Mouse (Mus musculus) layer of hippocampus, postnatal 36 days (tissue): ENCODE data around the gene Zfp592. TPM values are rescaled to one million over a fixed set of nuclear protein-coding genes. Genes with fewer than 3 reads are reported as not detected.
A peak's percentile ranks its signal among the peaks of the same experiment; 100 is the strongest.
"Not testable (repeated sequence)": the region's sequence is repeated elsewhere in the genome, so short reads cannot be mapped to it uniquely, and the experiment has no call there.

ENCODE experiments used
- DNase-seq, 2 experiments: peaks; one replicate each; pipeline ENCODE4 v3.0.0; 2022
- total RNA-seq, 2 experiments: library from RNA; stranded (reverse); gene quantifications; 2 replicates each; pipeline ENCODE4 v1.2.3; 2021

Gene Zfp592
- total RNA-seq = 10 to 100 TPM; 19.3 to 26.4 TPM

DNA sequence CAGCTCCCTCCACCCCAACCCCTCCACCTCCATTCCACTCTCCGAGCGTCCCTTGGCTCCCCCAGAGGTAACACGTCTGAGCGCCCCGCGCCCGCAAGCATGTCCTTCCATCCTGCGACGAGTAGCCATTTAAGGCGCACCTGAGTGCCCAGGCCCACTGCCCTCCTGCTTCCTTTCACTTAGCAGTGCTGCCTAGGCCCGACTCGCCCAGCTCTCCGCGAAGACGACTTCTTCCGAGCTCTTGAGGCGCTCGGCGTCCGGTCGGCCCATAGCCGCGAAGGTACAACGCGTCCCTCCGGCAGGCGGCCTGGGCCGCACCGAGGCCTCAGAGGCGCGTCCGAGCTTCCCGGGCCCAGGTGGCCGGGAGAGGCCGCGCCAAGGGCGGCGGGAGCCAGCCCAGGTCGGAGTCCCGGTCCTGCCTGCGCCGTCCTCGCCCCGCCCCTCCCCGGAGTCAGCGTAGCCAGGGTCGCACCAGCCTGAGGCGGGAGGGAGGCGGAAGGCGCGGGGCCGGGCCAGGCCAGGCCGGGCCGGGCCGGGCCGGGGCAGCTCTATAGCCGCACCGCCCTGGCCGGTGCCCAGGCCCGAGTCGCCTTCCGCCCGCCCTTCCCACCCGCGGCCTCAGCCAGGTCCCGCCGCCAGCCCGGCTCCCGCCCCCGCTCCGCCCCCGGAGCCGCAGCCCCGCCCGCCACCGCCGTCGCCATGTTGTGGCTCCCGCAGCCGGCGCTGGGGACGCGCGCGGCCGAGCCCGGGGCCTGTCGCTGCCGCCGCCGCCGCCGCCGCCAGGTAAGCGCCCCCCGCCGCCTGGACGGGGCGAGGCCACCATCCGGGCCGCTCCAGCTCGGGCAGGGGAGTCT lies at the start of gene Zfp592:
Gene Zfp592 (plus strand): TSS at position 702 of the 854 bp plus-strand sequence.
- peak; percentile 72 to 82 for DNase-seq

DNA sequence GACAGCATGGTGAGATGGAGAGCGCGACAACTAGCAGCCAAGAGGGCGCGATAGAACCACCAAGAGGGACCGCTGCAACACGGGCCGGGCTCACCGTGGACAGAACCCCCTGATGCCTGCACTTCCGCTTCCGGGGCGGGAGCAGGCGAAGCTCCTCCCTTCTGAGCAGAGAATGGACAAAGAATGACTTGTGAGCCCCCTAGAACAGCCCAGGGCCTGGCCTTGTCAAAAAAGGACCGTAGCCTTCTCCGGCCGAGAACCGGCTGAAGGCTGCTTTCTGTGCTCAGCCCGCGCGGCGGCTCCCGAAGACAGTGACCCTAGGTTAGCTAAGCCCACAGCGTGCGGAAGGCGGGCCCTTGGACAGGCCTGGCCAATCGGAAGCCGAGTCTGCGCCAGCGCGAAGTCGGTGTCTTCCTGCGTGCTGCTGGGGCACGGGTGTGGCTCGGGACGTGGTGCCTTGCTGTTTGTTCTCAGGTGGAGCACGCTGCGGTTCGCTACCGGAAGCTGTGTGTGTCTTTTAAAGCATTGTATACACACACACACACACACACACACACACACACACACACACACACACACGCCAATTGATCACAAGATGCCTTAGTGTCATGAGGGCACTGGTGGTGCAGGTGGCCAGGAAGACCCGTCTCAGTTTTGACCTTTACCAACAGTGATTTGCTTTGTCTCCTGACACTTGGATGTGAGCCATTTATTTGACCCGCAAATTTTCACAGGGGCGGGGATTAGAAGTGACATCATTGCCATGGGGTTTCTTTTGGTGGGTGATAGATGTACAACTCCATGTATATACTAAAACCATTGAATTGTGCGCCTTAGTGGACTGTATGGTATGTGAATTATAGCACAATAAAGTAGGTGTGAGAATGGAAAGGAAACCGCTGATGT lies 45.8 kb upstream of the Zfp592 start, which contains the start of gene Sec11a:
Gene Sec11a (minus strand): TSS at position 336 of the 906 bp plus-strand sequence.
- peak; percentile 95 for DNase-seq

DNA sequence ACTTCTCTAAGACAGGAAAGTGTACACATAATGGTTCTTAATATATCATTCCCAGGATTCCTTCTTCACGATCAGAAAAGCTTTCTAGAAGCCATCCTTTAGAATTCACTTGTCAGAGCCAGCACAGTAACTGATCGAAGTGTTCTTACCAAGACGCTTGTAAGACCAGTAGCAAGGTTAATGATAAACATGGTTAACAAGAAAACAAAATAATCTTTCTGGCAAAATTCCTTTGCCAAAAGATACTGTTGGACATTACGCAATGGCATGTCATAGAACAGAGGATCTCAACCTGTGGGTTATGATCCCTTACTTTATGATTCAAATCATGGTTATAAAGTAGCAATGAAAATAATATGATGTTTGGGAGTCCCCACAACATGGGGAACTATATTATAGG lies 42.0 kb upstream of the Zfp592 start:
- no peak for DNase-seq

DNA sequence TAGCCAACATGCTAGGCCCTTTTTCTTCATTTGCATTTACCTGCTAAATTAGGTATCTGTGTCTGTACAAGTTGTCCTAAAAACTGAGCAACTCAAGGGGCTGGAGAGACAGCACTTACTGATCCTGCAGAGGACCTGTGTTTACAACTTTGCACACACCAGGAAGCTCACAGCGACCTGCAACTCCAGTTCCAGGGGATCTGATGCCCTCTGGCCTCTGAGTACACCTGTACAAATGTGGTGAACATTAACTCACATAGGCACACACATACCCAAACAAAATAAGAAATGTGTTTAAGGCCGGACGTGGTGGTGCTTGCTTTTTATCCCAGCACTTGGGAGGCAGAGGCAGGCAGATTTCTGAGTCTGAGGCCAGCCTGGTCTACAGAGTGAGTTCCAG lies 41.3 kb upstream of the Zfp592 start:
- no peak for DNase-seq

DNA sequence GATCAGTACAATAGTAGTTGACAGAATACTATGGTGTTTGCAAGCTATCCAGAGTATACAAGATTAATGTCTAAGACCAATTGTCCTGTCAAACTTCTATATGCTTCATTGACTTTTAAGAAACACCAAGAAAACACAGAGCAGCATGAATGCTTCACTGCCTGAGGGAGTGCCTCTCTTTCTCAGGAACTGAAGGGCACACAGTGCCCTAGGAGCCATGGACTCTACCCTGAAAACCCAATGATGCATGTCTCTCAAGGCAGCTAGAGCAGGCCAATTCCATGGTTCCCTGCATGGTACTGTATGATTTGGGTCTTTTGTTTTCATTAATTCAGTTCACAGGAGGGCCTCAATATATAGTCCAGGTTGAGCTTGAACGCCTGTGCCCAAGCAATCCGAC lies 39.2 kb upstream of the Zfp592 start:
- no peak for DNase-seq

DNA sequence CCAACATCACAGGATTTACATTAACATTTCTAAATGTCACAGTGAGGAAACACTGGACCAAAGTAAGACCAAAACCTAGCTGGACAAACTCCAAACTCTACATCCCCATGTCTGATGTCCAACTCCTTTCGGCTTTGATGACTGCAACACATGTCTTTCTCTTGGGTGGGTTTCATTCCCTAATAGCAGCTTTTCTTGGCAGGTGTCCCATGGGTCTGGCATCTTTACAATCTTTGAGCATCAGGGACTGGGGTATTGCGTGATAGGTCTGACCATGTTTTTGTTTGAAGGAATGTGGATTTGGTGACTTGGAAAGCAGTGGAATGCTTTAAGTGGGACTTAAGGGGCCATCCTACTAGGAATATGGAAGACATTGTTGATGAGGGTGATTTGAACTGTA lies 36.6 kb upstream of the Zfp592 start:
- no peak for DNase-seq

DNA sequence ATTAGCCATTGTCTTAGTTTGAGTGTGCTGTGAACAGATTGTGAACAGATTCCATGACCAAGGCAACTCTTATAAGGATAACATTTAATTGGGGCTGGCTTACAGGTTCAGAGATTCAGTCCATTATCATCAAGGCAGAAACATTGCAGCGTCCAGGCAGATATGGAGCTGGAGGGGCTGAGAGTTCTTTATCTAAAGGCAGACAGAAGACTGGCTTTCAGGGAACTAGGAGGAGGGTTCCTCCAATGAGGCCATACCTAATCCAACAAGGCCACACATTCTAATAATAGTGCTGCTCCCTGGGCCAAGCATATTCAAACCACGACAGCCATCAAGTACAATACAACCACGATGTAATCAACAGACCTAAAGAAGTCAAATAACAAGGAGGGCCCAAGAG lies 34.5 kb upstream of the Zfp592 start:
- no peak for DNase-seq

DNA sequence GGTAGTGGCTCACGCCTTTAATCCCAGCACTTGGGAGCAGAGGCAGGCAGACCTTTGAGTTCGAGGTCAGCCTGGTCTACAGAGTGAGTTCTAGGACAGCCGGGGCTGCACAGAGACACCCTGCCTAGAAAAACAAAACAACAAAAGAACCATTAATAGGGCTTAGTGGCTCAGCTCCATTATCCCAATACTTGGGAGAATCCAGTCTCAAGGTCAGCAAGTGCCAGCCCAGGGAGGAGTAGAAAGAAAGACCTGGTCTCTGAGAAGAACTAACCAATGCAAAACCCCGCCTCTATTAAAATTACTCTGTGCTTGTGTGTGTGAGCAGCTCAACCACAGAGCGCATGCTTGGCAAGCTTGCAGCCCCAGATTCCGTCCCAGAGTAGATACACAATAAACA lies 30.7 kb upstream of the Zfp592 start:
- no peak for DNase-seq

DNA sequence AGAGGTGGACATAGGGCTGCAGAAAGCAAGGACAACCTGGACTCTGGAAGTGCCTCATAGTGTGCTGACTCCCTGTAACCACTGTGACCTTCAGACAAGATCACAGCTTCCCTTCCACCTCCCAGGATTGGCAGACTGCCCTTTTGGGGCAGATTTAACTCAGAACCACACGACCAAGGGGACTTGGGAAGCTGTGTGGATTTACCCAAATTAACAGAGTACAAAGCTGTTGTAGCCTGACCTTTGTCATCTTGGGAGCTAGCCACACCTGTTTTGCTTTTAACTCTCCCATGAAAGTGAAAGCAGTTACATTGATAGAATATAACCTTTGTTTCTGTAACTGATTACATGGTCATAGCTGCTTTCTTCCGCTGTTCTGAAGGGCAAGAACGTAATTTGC lies 22.6 kb upstream of the Zfp592 start:
- DNase-seq = no peak

DNA sequence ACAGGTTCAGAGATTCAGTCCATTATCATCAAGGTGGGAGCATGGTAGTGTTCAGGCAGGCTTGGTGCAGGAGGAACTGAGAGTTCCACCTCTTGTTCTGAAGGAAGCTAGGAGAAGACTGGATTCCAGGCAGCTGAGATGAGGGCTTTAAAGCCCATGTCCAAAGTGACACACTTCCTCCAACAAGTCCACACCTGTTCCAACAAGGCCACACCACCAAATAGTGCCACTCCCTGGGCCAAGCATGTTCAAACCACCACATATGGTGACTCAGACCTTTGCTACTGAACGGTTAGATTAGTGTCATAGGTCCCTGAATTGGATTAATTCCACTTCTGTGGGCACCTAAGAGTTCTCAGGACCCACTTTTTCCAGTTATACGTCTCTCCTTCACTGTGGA lies 22.1 kb upstream of the Zfp592 start:
- DNase-seq = no peak

DNA sequence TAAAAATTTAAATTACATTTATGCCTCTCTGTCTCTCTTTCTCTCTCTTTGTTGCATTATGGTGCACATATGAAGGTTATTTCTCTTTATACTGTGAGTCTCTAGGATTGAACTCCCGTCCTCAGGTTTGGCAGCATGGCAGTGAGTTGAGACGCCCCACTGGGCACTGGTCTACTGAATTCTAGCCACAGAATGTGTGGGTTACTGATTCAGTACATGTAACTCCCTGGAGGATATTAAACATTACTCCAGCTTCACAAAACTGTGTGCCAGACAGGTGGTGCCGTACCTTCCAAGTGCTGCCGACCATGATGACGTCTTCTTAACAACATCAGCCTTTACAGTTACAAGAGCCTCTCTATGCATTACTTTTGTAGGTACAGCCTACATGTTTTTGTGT lies 21.4 kb upstream of the Zfp592 start:
- no peak for DNase-seq

DNA sequence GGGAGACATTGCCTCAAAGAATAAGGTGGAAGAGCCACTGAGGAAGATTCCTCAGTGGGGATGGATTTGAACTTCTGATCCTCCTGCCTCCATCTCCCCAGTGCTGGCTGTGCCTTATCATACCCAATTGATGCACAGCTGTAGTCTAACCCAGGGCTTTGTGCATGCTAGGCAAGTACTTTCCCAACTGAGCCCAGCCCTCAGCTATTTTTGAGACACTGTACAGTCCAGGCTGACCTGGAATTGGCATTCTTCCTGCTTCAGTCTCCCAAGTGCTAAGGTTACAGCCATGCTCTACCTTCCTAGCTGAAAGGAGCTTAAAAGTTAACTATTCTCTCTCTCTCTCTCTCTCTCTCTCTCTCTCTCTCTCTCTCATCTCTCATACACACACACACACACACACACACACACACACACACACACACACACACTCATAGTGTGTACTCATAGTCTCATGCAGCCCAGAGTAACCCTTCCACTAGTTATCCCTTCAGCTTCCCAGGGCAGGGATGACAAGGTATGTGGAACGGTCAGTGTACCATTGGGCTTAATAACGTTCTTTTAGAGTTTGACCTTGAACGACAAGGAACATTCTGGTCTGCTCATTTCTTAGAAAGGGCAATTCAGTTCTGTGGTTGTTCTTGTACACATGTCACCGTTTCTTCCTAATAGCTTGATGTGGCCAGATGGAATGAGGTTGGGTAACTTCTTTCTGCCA lies 20.4 kb upstream of the Zfp592 start:
- not testable (repeated sequence) for DNase-seq

DNA sequence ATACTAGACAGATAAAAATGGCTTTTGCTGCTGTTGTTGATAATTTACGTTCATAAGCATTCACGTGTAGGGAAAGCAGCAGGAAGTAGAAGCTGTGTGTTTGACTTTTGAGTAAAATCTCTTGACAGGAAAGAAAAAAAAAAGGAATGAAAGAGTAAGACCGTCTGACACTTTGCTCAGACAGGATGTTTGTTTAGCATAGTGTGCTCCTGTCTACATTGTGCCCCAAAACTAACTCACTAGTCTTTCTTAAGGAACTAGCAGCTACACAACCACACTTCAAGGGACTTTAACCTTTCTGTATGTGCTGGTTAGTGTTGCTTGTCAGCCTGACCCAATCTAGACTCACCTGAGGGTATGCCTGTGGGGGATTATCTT lies 19.9 kb upstream of the Zfp592 start:
- not testable (repeated sequence) for DNase-seq

DNA sequence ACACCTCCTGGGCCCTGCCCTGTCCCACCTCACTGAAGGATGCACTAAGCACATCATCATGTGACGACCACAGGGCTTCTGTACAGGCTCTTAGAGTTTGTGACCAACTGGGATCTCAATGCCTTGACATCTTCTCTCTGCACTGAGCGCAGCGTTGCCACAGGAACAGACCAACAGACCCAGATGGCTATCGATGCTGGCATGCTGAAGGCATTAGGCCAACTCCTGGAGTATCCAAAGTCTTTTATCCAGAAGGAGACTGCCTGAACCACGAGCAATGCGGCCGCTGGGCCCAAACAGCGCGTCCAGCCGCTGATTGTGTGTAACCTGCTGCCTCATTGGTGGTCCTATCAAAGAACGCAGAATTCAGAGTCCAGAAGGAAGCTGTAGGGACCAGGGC lies 12.9 kb upstream of the Zfp592 start:
- no peak for DNase-seq

DNA sequence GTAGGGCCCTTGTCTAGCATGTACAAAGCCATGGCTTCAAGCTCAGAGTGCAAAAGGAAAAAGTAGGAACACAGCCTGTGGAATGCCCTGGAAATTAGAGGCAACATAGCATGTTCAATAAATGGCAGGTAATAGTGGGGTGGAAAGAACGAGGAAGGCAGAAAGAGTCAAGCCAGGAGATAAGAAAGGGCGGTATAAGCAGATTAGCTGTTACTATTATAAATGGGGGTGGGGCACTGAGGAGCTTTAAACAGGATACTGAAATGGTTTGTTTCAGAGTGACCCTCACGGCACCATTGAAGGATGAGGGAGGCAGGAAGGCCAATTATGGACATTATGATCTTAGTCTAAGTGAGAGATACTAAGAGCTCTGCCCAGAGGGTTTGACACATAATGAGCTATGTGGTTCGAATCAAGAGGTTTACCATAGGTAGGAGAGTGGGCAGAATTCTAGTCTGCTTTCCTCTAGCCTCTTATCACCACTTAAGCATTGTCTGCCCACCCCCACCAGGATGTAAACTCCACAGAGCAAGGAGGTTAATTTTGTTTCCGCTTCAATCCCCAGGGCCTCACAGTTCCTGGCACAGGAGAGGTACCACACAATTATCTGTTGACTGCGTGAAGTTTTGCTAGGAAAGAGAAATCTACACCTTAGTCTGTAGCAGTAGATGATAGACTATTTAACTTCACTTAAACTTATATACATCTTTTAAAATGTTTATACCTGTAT lies 6.9 kb upstream of the Zfp592 start:
- no peak for DNase-seq

DNA sequence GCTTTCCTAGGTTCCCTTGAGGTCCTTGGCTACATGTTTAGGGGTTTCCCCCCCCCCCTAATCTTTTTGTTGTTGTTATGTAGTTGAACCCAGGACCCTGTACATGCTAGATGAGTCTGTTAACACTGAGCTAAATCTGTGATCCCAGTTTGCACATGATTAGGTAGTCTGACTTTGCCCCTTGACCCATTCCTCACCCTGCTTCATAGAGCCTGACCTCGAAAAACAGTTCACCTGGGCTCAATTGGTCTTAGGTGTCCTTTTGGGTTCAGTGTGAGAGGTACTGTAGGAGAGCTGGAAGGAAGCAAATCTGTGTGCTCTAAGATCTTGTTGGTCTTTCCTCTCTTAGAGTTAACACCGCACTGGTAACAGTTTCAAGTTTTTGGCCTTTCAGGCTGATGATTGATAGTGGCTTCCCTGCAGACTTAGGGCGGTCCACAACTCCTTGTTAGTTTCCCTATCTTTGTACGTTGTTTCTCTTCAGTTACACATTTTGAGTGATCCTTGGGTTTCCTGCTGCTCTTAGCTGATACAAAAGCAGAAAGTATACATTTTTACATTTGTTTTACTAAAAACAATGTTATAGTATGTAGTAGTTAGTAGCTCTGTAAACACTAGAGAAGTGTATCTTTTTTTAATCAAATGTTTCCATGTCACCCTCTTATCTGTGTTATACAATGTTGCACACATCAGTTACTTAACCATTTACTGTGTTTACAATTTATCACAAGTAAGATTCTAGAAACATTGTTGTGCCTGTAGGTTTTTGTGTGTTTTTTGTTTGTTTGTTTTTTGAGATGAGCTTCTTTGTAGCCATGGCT lies 5.5 kb upstream of the Zfp592 start:
- DNase-seq = no peak

DNA sequence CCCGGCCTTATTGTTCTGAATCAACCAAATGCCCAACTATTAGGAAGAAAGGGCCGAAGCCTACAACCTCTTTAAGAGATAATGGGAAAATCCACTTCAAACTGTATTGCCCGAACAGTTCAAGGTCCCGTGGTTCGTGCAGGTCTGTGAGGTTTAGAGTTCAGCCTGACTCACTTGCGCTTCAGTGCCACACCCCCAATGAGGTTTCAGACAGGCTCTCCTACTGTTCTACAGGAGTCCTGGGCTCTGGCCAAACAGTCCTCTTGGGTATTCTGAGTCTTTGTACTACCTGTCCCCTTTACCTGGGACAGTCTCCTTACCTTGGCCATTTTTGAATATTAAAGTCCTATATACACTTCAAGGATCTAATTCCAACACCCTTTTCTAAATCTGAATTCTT lies 3.2 kb upstream of the Zfp592 start:
- DNase-seq = no peak

DNA sequence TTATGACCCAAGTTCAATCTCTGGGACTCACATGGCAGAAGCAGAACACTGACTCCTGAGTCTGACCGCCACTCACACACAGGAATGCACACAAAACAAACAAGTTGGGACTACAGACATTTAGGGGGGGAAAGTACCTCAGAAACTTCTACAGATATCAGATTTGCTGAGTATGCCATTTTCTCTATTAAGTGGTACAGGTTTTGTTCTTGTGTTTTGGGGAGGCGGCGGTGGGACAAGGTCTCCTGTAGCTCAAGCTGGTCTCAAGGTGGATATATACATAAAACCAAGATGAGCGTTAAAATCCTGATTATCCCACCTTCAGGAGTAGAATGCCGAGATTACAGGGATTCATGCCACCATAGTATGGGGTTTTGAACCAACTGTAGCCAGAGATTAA lies 1.9 kb upstream of the Zfp592 start:
- no peak for DNase-seq

DNA sequence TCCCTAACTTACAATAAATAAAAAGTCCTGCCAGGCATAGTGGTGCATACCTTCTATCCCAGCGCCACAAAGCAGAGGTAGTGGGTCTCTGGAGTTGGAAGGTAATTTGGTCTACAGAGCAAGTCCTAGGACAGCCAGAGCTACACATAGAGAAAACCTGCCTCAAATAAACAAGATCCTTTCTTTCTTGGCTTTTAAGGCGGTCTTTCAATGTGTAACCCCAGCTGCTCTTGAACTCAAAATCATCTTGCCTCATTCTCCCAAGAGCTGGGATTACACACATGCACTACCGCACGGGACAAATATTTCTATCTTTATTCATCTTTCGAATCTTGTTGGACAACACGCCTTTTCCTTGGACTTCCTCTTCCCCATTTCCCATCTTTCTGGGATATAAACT lies 1.4 kb upstream of the Zfp592 start:
- no peak for DNase-seq

DNA sequence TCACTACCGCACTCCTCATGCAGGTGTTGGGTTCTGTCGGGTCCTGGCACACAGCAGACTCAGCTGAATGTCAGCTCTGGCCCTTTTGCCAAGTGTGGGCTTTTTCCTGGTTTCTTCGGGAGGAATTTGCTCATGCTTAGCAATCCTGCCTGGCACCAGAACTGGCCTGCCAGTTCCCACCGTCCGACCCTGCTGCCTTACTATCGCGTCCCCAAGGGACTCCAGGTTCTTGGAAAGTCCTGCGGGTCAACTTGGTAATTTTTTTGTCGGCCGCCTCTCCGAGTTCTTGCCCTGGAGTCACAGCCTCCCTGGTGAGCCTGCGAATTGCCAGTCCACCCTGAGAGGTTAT lies 876 bp upstream of the Zfp592 start:
- DNase-seq = peak; percentile 6 to 11
